In genomic region chr4:100008371-100009090, GRCm38 (mm10) we compare ENCODE assay signal across 8 mouse cellular contexts.
DNase-seq lines count a peak whose midpoint lies in the region; ATAC-seq and TF ChIP-seq lines count a peak whose summit lies in the region.

No protein-coding gene starts in this region.

- no peaks in the 10 kb centered on the region for H3K27me3 ChIP-seq in liver, embryonic 15.5 days

- no peaks in the 10 kb centered on the region for H3K4me1 ChIP-seq in ES-E14 (ENCODE audit: control insufficient read depth in 2 of 2, insufficient read depth in 2 of 2, low read length in 2 of 2, poor library complexity in 1 of 2)
- no peaks in the 10 kb centered on the region for H3K4me1 ChIP-seq in liver, embryonic 15.5 days (replicated peaks)

- in situ Hi-C loops in ES-E14 (cut with MboI; ENCODE audit: low sequenced_read_pairs in 2 of 2, unreplicated experiment in 2 of 2) = loop anchor here in 1 of 2 experiments (10.0 kb wide), 1 partner anchor 526 kb away; no protein-coding TSS in a partner anchor

- peak; percentile 67 for ATAC-seq in liver, embryonic 15.5 days (ENCODE audit: insufficient read depth)

- H3K4me2 ChIP-seq in liver, embryonic 15.5 days = no peak overlapping the region

- intact Hi-C loops in heart, postnatal 36 days (cut with DNase I) = loop anchor here (1.0 to 5.0 kb wide), 3 partner anchors 61 to 1139 kb away; no protein-coding TSS in a partner anchor

- WGBS in large intestine, adult 2 months = 15% methylated on average over 5 of the region's 5 CpGs
- 43% methylated on average over 5 of the region's 5 CpGs for WGBS in liver, embryonic 15.5 days (ENCODE audit: insufficient replicate concordance)

- H3K36me3 ChIP-seq in ES-E14 (ENCODE audit: control insufficient read depth, insufficient read depth, low read length, poor library complexity, severe bottlenecking) = no peaks in the 10 kb centered on the region
- no peaks in the 10 kb centered on the region for H3K36me3 ChIP-seq in liver, embryonic 15.5 days (replicated peaks)

- H3K9me3 ChIP-seq in ES-E14 (ENCODE audit: control insufficient read depth, insufficient read depth, low read depth, low read length) = no peaks in the 10 kb centered on the region
- no peaks in the 10 kb centered on the region for H3K9me3 ChIP-seq in liver, embryonic 15.5 days (replicated peaks)

- DNase-seq in ES-E14 (ENCODE audit: low read depth, low spot score) = peak; percentile 40
- DNase-seq in cerebellum, adult 9-10 months = peak; percentile 58
- peak; percentile 28 to 78 for DNase-seq in frontal cortex, adult 2 months (ENCODE audit: extremely low spot score in 1 of 2, low spot score in 1 of 2)
- DNase-seq in heart, postnatal 36 days = peak; percentile 55 to 68
- peak; percentile 88 for DNase-seq in large intestine, adult 2 months (ENCODE audit: low read depth, low spot score)
- peak; percentile 36 for DNase-seq in ovary, postnatal 10 days (ENCODE audit: low spot score)
- no peak for DNase-seq in spleen, postnatal 10 days (ENCODE audit: low spot score in 2 of 2)

- no peak overlapping the region for H3K9ac ChIP-seq in ES-E14 (ENCODE audit: insufficient read depth, low read depth, low read length, poor library complexity, severe bottlenecking)
- no peak overlapping the region for H3K9ac ChIP-seq in liver, embryonic 15.5 days

- no peak overlapping the region for H3K27ac ChIP-seq in ES-E14 (ENCODE audit: insufficient read depth, low read depth, low read length, poor library complexity, severe bottlenecking)
- no peak overlapping the region for H3K27ac ChIP-seq in liver, embryonic 15.5 days (replicated peaks)

- no peak overlapping the region for H3K4me3 ChIP-seq in ES-E14 (ENCODE audit: insufficient read depth in 1 of 2, low read depth in 1 of 2, low read length in 2 of 2, poor library complexity in 1 of 2, severe bottlenecking in 1 of 2)
- H3K4me3 ChIP-seq in liver, embryonic 15.5 days (replicated peaks) = no peak overlapping the region

TF ChIP-seq in ES-E14, 5 proteins besides CTCF, POLR2A, EP300 and RAD21:
- TF ChIP-seq ZC3H11A (IDR thresholded peaks at IDR 0.05; ENCODE audit: borderline replicate concordance, low read depth, low read length) = peak; percentile 73; the same call in 1 of the 2 replicates
- no peak for TF ChIP-seq MAFK (IDR thresholded peaks at IDR 0.05; ENCODE audit: insufficient read depth, low read depth, low read length)
- TF ChIP-seq HCFC1 (IDR thresholded peaks at IDR 0.05; ENCODE audit: borderline replicate concordance, insufficient read depth, low read length) = no peak
- TF ChIP-seq ZNF384 (IDR thresholded peaks at IDR 0.05; ENCODE audit: low read depth, low read length) = no peak

Comparison
In these comparisons a context has a peak if more than half of its experiments do, and no peak if none do; other contexts are left out.
1. DNase-seq: peak in ES-E14 (single experiment), cerebellum, adult 9-10 months (single experiment), frontal cortex, adult 2 months (2 of 2), heart, postnatal 36 days (2 of 2), large intestine, adult 2 months (single experiment) and ovary, postnatal 10 days (single experiment); none in spleen, postnatal 10 days (0 of 2).